7 mouse cellular contexts compared by ENCODE assay signal in the genomic region with DNA sequence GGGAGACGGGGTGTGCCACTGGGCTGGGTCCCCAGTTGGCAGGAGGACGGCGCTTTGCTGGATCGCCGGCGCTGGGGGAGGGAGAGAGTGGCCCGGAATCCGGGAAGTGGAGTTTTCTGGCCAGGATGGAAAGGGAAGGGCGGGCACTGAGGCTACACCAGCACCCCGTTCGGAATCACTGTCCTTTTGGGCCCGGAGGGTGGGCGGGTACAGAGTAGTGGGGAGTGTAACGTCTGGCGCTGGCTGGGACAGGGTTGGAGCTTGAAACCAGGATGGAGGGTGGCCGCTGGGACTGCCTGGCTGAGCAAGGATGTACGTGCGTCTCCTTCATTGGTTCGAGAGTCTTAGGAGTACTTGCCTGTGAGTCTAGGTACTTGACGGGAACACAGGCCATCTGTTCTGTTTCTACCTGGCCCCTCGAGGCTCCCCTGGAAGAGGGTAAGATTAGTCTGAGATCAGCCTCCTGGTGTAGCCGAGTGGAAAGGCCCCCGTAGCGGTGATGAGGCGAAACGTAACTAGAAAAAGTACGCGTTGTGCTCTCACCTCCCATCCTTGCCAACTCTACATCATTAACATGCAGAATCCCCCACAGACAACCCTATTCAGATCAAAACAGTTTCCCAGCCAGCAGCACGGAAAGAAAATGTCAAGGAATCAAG. TPM values are rescaled to one million over a fixed set of nuclear protein-coding genes. Genes with fewer than 3 reads are reported as not detected.
DNase-seq lines count a peak whose midpoint lies in the region; ATAC-seq and TF ChIP-seq lines count a peak whose summit lies in the region.

No protein-coding gene starts in this region.

- no peaks in the 10 kb centered on the region for H3K27me3 ChIP-seq in embryonic facial prominence, embryonic 14.5 days (replicated peaks; ENCODE audit: control insufficient read depth, insufficient read depth, low read length)
- no peaks in the 10 kb centered on the region for H3K27me3 ChIP-seq in kidney, embryonic 14.5 days (ENCODE audit: control insufficient read depth, insufficient read depth, low read length)
- no peaks in the 10 kb centered on the region for H3K27me3 ChIP-seq in midbrain, postnatal 0 days (ENCODE audit: insufficient read depth, low read length)
- no peaks in the 10 kb centered on the region for H3K27me3 ChIP-seq in stomach, embryonic 15.5 days (replicated peaks)

- 0 out of 2 replicates have a peak, but pooled peaks cover 5% of the 10 kb centered on the region for H3K9me3 ChIP-seq in embryonic facial prominence, embryonic 14.5 days (ENCODE audit: control insufficient read depth, low read length)
- peaks cover 8% of the 10 kb centered on the region for H3K9me3 ChIP-seq in kidney, embryonic 14.5 days (ENCODE audit: control insufficient read depth, low read length)
- no peaks in the 10 kb centered on the region for H3K9me3 ChIP-seq in midbrain, postnatal 0 days (ENCODE audit: low read length)
- no peaks in the 10 kb centered on the region for H3K9me3 ChIP-seq in stomach, embryonic 15.5 days

- peak; percentile 42 for ATAC-seq in embryonic facial prominence, embryonic 14.5 days (ENCODE audit: low read depth)
- peak; percentile 36 for ATAC-seq in kidney, embryonic 14.5 days (ENCODE audit: low FRiP score, low TSS enrichment)
- peak; percentile 57 for ATAC-seq in midbrain, postnatal 0 days (ENCODE audit: low FRiP score)
- ATAC-seq in stomach, embryonic 15.5 days (ENCODE audit: insufficient read depth, low FRiP score, low read depth), result peak; percentile 24; the same call in 1 of the 2 replicates

- H3K4me2 ChIP-seq in embryonic facial prominence, embryonic 14.5 days (ENCODE audit: low read depth, low read length), result peak overlapping the region; percentile 76
- peak overlapping the region; percentile 90 for H3K4me2 ChIP-seq in kidney, embryonic 14.5 days (replicated peaks; ENCODE audit: low read depth, low read length)
- H3K4me2 ChIP-seq in midbrain, postnatal 0 days (ENCODE audit: low read depth, low read length, poor library complexity, severe bottlenecking), result peak overlapping the region; percentile 96
- peak overlapping the region; percentile 81 for H3K4me2 ChIP-seq in stomach, embryonic 15.5 days

- WGBS in embryonic facial prominence, embryonic 14.5 days, result under 1% methylated on average over 25 of the region's 29 CpGs
- WGBS in kidney, embryonic 14.5 days, result under 1% methylated on average over 28 of the region's 29 CpGs
- under 1% methylated on average over 29 of the region's 29 CpGs for WGBS in midbrain, postnatal 0 days
- under 1% methylated on average over 29 of the region's 29 CpGs for WGBS in stomach, embryonic 15.5 days

- peaks cover 32% of the 10 kb centered on the region for H3K4me1 ChIP-seq in embryonic facial prominence, embryonic 14.5 days (ENCODE audit: control insufficient read depth, insufficient read depth, low read length)
- H3K4me1 ChIP-seq in kidney, embryonic 14.5 days (ENCODE audit: control insufficient read depth, insufficient read depth, low read length), result peaks cover 19% of the 10 kb centered on the region
- H3K4me1 ChIP-seq in midbrain, postnatal 0 days (ENCODE audit: insufficient read depth, low read length), result 0 out of 2 replicates have a peak, but pooled peaks cover 6% of the 10 kb centered on the region
- H3K4me1 ChIP-seq in stomach, embryonic 15.5 days, result peaks cover 29% of the 10 kb centered on the region

- H3K4me3 ChIP-seq in embryonic facial prominence, embryonic 14.5 days (ENCODE audit: low read depth, low read length), result peak overlapping the region; percentile 91
- peak overlapping the region; percentile 94 for H3K4me3 ChIP-seq in kidney, embryonic 14.5 days (ENCODE audit: low read length)
- peak overlapping the region; percentile 96 for H3K4me3 ChIP-seq in midbrain, postnatal 0 days (ENCODE audit: low read depth, low read length)
- H3K4me3 ChIP-seq in stomach, embryonic 15.5 days (replicated peaks), result peak overlapping the region; percentile 97

- 0 out of 2 replicates have a peak, but pooled peaks cover 4% of the 10 kb centered on the region for H3K36me3 ChIP-seq in embryonic facial prominence, embryonic 14.5 days (ENCODE audit: control insufficient read depth, insufficient read depth, low read length)
- H3K36me3 ChIP-seq in kidney, embryonic 14.5 days (ENCODE audit: control insufficient read depth, insufficient read depth, low read length), result peaks cover 5% of the 10 kb centered on the region; the same call in 1 of the 2 replicates
- H3K36me3 ChIP-seq in midbrain, postnatal 0 days (ENCODE audit: insufficient read depth, low read length), result no peaks in the 10 kb centered on the region
- no peaks in the 10 kb centered on the region for H3K36me3 ChIP-seq in stomach, embryonic 15.5 days

- H3K9ac ChIP-seq in embryonic facial prominence, embryonic 14.5 days (ENCODE audit: low read depth, low read length), result peak overlapping the region; percentile 89
- peak overlapping the region; percentile 91 for H3K9ac ChIP-seq in kidney, embryonic 14.5 days (ENCODE audit: low read depth, low read length)
- peak overlapping the region; percentile 73 for H3K9ac ChIP-seq in midbrain, postnatal 0 days (replicated peaks; ENCODE audit: low read length, poor library complexity, severe bottlenecking)
- peak overlapping the region; percentile 88 for H3K9ac ChIP-seq in stomach, embryonic 15.5 days

- peak overlapping the region; percentile 90 for H3K27ac ChIP-seq in embryonic facial prominence, embryonic 14.5 days (replicated peaks; ENCODE audit: low read depth, low read length)
- H3K27ac ChIP-seq in kidney, embryonic 14.5 days (ENCODE audit: low read depth, low read length), result peak overlapping the region; percentile 84
- peak overlapping the region; percentile 87 for H3K27ac ChIP-seq in midbrain, postnatal 0 days (ENCODE audit: low read depth, low read length)
- peak overlapping the region; percentile 90 for H3K27ac ChIP-seq in stomach, embryonic 15.5 days

- TF ChIP-seq CTCF in midbrain, postnatal 0 days (IDR thresholded peaks at IDR 0.05), result no peak

- DNase-seq in adrenal gland, postnatal 25 days, result peak; percentile 58
- DNase-seq in embryonic facial prominence, embryonic 14.5 days (ENCODE audit: low spot score), result peak; percentile 74
- DNase-seq in heart, adult 8-10 months (ENCODE audit: low spot score), result peak; percentile 63
- DNase-seq in liver, result peak; percentile 42
- peak; percentile 78 for DNase-seq in midbrain, postnatal 0 days (ENCODE audit: low spot score)

RNA-seq across cellular contexts. Expression of a gene that starts 1.1 kb away (rescaled TPM):
- 50.0 and 67.8 TPM in 2 replicates for total RNA-seq in adrenal gland, postnatal 25 days (2021)
- 19.7 and 20.4 TPM in 2 replicates for polyA plus RNA-seq in embryonic facial prominence, embryonic 14.5 days (2014; fragmentation: Nextera tagmentation; extraction: Ambion mirVana)
- total RNA-seq in heart, adult 8-10 months (2022), result 10 to 100 TPM; 23.3 to 28.6 (median 24.9) TPM
- polyA plus RNA-seq in kidney, embryonic 14.5 days (2014; fragmentation: Nextera tagmentation; extraction: Ambion mirVana), result 36.4 and 39.6 TPM in 2 replicates
- 43.7 and 45.5 TPM in 2 replicates for total RNA-seq in midbrain, postnatal 0 days (2014; rRNA removed)
- 26.6 and 28.0 TPM in 2 replicates for polyA plus RNA-seq in midbrain, postnatal 0 days (2015; fragmentation: Nextera tagmentation; extraction: Ambion mirVana)
- 13.7 and 15.9 TPM in 2 replicates for polyA plus RNA-seq in stomach, embryonic 15.5 days (2015; fragmentation: Nextera tagmentation; extraction: Ambion mirVana)

Comparison
In these comparisons a context has a peak if more than half of its experiments do, and no peak if none do; other contexts are left out.
1. Peak in every context shown above with its lines: DNase-seq, ATAC-seq, H3K4me3 ChIP-seq and H3K27ac ChIP-seq.